Mouse (Mus musculus): ENCODE results near the gene D430041D05Rik. TPM values are rescaled to one million over a fixed set of nuclear protein-coding genes. Genes with fewer than 3 reads are reported as not detected.

The D430041D05Rik gene
- total and polyA plus RNA-seq, 3 experiments: not detected

GRCm38 (mm10) chr2:104183246-104183845, 227.5 kb downstream of the D430041D05Rik start:
- H3K4me1 ChIP-seq (ENCODE audit: control insufficient read depth in 1 of 2, insufficient read depth in 2 of 2): peaks cover 0 to 5% of the 10 kb centered on the region in 2 experiments; a peak in 2 of 4 replicates
- no peaks in the 10 kb centered on the region for H3K36me3 ChIP-seq (replicated peaks in 1 of 2; ENCODE audit: control insufficient read depth in 1 of 2, insufficient read depth in 1 of 2, low read length in 1 of 2)
- no peak overlapping the region for H3K4me2 ChIP-seq (ENCODE audit: insufficient read depth, low read depth, poor library complexity, severe bottlenecking)
- H3K9me3 ChIP-seq (replicated peaks; ENCODE audit: low read length): no peaks in the 10 kb centered on the region
- no peak overlapping the region for H3K4me3 ChIP-seq (replicated peaks in 1 of 3; ENCODE audit: low read depth in 2 of 3, low read length in 2 of 3, poor library complexity in 1 of 3)
- dilution Hi-C loops (cut with MboI; ENCODE audit: extremely low pct_ligation_motif_present, extremely low pct_unique_long_range_greater_than_20kb, low sequenced_read_pairs) (no loop called here), in situ Hi-C loops (cut with MboI; ENCODE audit: low pct_ligation_motif_present, low pct_unique_long_range_greater_than_20kb, low sequenced_read_pairs) (no loop called here)
- H3K27ac ChIP-seq (ENCODE audit: insufficient read depth, low read depth): no peak overlapping the region
- no peaks in the 10 kb centered on the region for H3K27me3 ChIP-seq (replicated peaks)
- no peak for TF ChIP-seq TBP (conservative IDR thresholded peaks at IDR 0.05; ENCODE audit: low read depth, low read length)
- no peak for TF ChIP-seq CTCF (conservative IDR thresholded peaks at IDR 0.05 in 1 of 2, IDR thresholded peaks at IDR 0.05 in 1 of 2; ENCODE audit: low read depth in 2 of 2, low read length in 2 of 2)
- TF ChIP-seq MAZ (IDR thresholded peaks at IDR 0.05; ENCODE audit: low read depth, low read length): no peak
- no peak for TF ChIP-seq USF1 (IDR thresholded peaks at IDR 0.05; ENCODE audit: low read depth, low read length)
- TF ChIP-seq ELF1 (IDR thresholded peaks at IDR 0.05; ENCODE audit: low read depth, low read length): no peak
- TF ChIP-seq RCOR1 (conservative IDR thresholded peaks at IDR 0.05; ENCODE audit: low read depth, low read length): no peak
- no peak for TF ChIP-seq USF2 (conservative IDR thresholded peaks at IDR 0.05; ENCODE audit: low read depth, low read length)
- TF ChIP-seq MXI1 (IDR thresholded peaks at IDR 0.05; ENCODE audit: low read depth, low read length): no peak
- TF ChIP-seq JUND (conservative IDR thresholded peaks at IDR 0.05; ENCODE audit: low read depth, low read length): no peak
- TF ChIP-seq ZC3H11A (IDR thresholded peaks at IDR 0.05; ENCODE audit: low read depth, low read length): no peak
- TF ChIP-seq ZKSCAN1 (IDR thresholded peaks at IDR 0.05; ENCODE audit: borderline replicate concordance, low read depth, low read length): no peak
- no peak for TF ChIP-seq KAT2A (IDR thresholded peaks at IDR 0.05; ENCODE audit: insufficient replicate concordance, low read length)
- TF ChIP-seq SIN3A (IDR thresholded peaks at IDR 0.05; ENCODE audit: low read length): no peak
- TF ChIP-seq SMC3 (IDR thresholded peaks at IDR 0.05; ENCODE audit: low read depth, low read length): no peak
- TF ChIP-seq CHD1 (IDR thresholded peaks at IDR 0.05; ENCODE audit: low read depth, low read length): no peak
- TF ChIP-seq EP300 (IDR thresholded peaks at IDR 0.05; ENCODE audit: low read length): no peak
- no peak overlapping the region for H3K9ac ChIP-seq (ENCODE audit: insufficient read depth, low read depth)
- no peaks in the 10 kb centered on the region for H3K79me2 ChIP-seq (replicated peaks; ENCODE audit: control insufficient read depth, extremely low read depth, insufficient read depth, poor library complexity, severe bottlenecking)
- DNase-seq (ENCODE audit: extremely low read depth): no peak

DNA sequence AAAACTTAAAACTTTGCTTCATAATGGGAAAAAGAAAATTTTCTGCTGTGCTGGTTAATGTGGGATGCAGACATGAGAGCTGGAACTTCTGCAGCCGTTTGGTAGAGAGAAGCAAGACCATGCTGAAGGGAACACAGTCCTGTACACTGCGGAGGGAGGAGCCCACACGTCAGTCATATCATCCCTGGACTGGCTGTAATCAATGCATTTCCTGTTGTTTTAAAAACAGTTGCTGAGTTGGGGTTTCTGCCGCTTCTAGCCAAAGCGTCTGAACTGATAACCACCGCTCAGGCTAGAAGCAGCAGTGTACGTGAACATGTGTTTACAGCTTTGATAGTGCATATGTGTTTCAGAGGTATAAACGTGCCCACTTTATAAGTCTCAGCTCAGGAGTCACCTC, 231.2 kb downstream of the D430041D05Rik start:
- no peaks in the 10 kb centered on the region for H3K79me2 ChIP-seq (replicated peaks; ENCODE audit: control insufficient read depth, extremely low read depth, insufficient read depth, poor library complexity, severe bottlenecking)
- H3K36me3 ChIP-seq (replicated peaks in 1 of 2; ENCODE audit: control insufficient read depth in 1 of 2, insufficient read depth in 1 of 2, low read length in 1 of 2): no peaks in the 10 kb centered on the region
- no peak overlapping the region for H3K4me3 ChIP-seq (replicated peaks in 1 of 3; ENCODE audit: low read depth in 2 of 3, low read length in 2 of 3, poor library complexity in 1 of 3)
- H3K9me3 ChIP-seq (replicated peaks; ENCODE audit: low read length): no peaks in the 10 kb centered on the region
- in situ Hi-C loops (cut with MboI; ENCODE audit: low pct_ligation_motif_present, low pct_unique_long_range_greater_than_20kb, low sequenced_read_pairs): no loop called here
- H3K27ac ChIP-seq (ENCODE audit: insufficient read depth, low read depth): no peak overlapping the region
- no peak for DNase-seq (ENCODE audit: extremely low read depth)
- no peaks in the 10 kb centered on the region for H3K27me3 ChIP-seq (replicated peaks)
- H3K4me2 ChIP-seq (ENCODE audit: insufficient read depth, low read depth, poor library complexity, severe bottlenecking): no peak overlapping the region
- no peak for TF ChIP-seq IRF4 (IDR thresholded peaks at IDR 0.05; ENCODE audit: low read depth, low read length)
- no peak for TF ChIP-seq MAX (IDR thresholded peaks at IDR 0.05; ENCODE audit: low read length)
- TF ChIP-seq GABPA (IDR thresholded peaks at IDR 0.05; ENCODE audit: insufficient replicate concordance, low read depth, low read length): no peak
- TF ChIP-seq MYC (IDR thresholded peaks at IDR 0.05; ENCODE audit: low read depth, low read length): no peak
- no peak for TF ChIP-seq ZMIZ1 (IDR thresholded peaks at IDR 0.05; ENCODE audit: low read depth, low read length)
- TF ChIP-seq KAT2A (IDR thresholded peaks at IDR 0.05; ENCODE audit: insufficient replicate concordance, low read length): no peak
- no peak for TF ChIP-seq UBTF (IDR thresholded peaks at IDR 0.05; ENCODE audit: low read depth, low read length)
- no peak for TF ChIP-seq ELF1 (IDR thresholded peaks at IDR 0.05; ENCODE audit: low read depth, low read length)
- TF ChIP-seq POLR2AphosphoS2 (IDR thresholded peaks at IDR 0.05; ENCODE audit: low read depth, low read length): no peak
- no peak for TF ChIP-seq JUND (conservative IDR thresholded peaks at IDR 0.05; ENCODE audit: low read depth, low read length)
- TF ChIP-seq ZNF384 (IDR thresholded peaks at IDR 0.05; ENCODE audit: low read depth, low read length): no peak
- TF ChIP-seq ETS1 (conservative IDR thresholded peaks at IDR 0.05; ENCODE audit: low read depth, low read length): no peak
- TF ChIP-seq PAX5 (IDR thresholded peaks at IDR 0.05; ENCODE audit: low read length): no peak
- TF ChIP-seq MXI1 (IDR thresholded peaks at IDR 0.05; ENCODE audit: low read depth, low read length): no peak
- no peak for TF ChIP-seq USF1 (IDR thresholded peaks at IDR 0.05; ENCODE audit: low read depth, low read length)
- TF ChIP-seq CHD1 (IDR thresholded peaks at IDR 0.05; ENCODE audit: low read depth, low read length): no peak
- H3K4me1 ChIP-seq (ENCODE audit: control insufficient read depth in 1 of 2, insufficient read depth in 2 of 2): no peaks in the 10 kb centered on the region
- dilution Hi-C loops (cut with MboI; ENCODE audit: extremely low pct_ligation_motif_present, extremely low pct_unique_long_range_greater_than_20kb, low sequenced_read_pairs): no loop called here
- no peak overlapping the region for H3K9ac ChIP-seq (ENCODE audit: insufficient read depth, low read depth)
